Mouse (Mus musculus): ENCODE data around the gene Vmn1r185.
"Not testable (repeated sequence)": the region's sequence is repeated elsewhere in the genome, so short reads cannot be mapped to it uniquely, and the experiment has no call there.

Vmn1r185 gene

DNA sequence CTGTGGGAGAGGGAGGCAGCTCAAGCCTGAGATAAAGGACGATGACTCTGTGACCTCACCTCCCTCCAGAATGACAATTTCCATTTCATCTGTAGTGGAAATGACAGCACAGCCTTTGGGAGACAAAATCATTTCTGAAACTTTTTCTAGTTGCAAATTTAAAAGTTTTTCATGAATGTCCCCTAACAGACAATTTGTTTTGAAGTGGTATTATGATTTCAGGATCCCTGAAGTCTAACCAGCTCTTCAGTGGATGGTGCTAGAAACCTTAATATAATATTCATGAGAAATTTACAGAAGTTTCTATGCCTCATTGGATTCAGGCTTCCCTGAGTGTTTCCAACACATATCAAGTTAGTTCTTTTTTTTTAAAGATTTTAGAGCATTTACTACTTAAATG, at the start of gene Vmn1r185:
TSS of gene Vmn1r185 (minus strand) at position 101 of the 400 bp plus-strand sequence.
- DNase-seq, result not testable (repeated sequence)

DNA sequence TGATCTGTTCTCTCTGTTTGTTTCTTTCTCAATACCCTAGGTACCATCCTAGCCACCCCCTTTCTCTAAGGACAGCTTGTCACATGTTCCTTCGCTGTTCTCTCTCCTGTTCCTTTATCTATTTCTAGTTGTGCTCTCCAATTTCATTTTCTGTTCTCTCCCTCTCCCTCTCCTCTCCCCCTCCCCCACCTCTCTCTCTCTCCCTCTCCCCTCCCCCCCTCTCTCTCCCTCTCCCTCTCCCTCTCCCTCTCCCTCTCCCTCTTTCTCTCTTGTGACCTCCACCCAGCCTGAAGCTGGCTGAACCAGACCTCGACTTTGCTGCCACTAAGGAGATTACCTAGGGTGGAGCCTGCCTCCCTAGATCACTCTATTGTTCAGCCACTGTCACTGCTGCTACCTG, 49.2 kb upstream of the Vmn1r185 start:
- not testable (repeated sequence) for DNase-seq

DNA sequence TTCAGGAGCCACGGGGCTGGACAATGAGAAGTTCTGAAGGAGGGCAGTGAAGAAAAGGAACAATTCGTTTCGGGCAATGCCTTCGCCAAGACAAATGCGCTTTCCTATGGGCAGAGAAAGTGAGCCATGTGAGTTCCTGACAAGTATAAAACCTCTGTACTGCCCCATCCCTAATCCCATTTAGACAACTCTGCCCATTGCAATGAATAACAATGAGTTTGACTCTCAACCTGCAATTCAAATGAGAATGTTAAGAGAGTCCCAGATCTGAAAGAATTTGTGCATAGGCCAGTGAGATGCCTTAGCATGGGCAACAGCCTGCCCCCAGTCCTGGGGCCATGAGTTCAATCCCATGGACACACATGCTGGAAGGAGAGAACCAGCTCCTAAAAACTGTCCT, 47.7 kb upstream of the Vmn1r185 start:
- DNase-seq, result no peak

DNA sequence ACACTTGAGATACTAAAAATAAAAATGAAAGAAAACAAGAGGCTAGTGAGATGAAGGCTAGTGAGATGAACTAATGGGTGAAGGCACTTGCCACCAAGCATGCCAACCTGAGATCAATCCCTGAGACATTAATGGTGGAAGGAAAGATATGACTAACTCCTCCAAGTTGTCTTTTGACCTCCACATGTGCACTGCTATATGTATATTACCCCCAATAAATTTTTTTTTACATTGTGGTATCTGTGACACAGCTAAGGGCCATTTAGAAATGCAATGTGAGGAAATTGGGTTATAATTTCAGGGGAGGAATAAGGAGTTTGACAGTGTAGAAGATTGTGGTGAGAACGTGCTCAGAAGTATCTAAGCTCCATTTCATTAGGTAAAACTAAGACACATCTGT, 28.5 kb downstream of the Vmn1r185 start:
- no peak for DNase-seq

DNA sequence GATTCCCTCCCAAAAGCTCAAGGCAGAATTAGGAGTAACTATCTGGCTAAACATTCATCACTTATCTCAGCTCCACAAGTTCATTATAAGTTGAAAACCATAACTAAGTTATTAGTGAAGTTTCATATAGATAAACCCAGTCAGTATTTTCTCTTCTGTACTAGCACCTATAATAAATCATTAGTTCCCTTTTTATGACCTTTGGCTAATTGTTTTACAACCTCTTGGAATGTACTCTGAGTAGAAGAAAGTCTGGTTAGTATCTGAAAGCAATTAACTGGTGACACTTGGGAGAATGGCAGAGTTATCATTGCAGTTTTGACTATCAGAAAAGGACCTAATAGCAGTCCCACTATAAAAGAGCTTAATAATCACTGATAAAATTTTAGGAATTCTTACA, 29.2 kb downstream of the Vmn1r185 start:
- DNase-seq, result no peak
